Mouse (Mus musculus) induced T-regulatory cell, adult 2 months (primary cell): ENCODE measurements at regions not wholly inside any gene's neighbourhood (a gene's known extent, or its start where the extent isn't known, plus 50 kb on each side); places are given as distances from the start of the nearest gene placed in this dataset.
"Not testable (repeated sequence)": the region's sequence is repeated elsewhere in the genome, so short reads cannot be mapped to it uniquely, and the experiment has no call there.

ENCODE experiments used
- DNase-seq: peaks from one replicate; pipeline ENCODE4 v3.0.0-alpha.2; 2012; ENCODE audit warnings: low read depth

GRCm38 (mm10) chr13:102025547-102025946 lies 257.5 kb upstream of the Pik3r1 start:
- not testable (repeated sequence) for DNase-seq

- DNase-seq: no peak
Measured at GRCm38 (mm10) chr13:102031416-102031815, 263.4 kb upstream of the Pik3r1 start.

DNA sequence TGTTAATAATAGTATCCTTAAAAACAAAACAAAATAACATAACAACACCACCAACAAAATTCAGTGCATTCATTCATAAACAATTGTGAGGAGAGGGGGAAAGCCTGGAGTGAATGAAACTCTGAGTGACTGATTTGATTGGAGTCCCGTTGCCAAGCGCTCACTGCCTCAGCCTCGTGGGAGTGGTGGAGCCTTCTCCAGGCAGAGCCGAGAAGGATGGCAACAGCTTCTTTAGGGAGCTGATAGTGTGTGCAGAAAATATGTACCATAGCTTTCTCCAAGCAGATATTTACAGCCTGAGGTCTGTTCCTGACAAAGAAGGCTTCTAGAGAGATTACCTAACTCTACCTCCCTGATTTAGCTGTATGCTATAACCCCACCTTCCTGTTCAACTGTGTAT lies 266.5 kb upstream of the Pik3r1 start:
- DNase-seq: no peak

- no peak for DNase-seq
Measured at GRCm38 (mm10) chr13:102036001-102036400, 268.0 kb upstream of the Pik3r1 start.

DNA sequence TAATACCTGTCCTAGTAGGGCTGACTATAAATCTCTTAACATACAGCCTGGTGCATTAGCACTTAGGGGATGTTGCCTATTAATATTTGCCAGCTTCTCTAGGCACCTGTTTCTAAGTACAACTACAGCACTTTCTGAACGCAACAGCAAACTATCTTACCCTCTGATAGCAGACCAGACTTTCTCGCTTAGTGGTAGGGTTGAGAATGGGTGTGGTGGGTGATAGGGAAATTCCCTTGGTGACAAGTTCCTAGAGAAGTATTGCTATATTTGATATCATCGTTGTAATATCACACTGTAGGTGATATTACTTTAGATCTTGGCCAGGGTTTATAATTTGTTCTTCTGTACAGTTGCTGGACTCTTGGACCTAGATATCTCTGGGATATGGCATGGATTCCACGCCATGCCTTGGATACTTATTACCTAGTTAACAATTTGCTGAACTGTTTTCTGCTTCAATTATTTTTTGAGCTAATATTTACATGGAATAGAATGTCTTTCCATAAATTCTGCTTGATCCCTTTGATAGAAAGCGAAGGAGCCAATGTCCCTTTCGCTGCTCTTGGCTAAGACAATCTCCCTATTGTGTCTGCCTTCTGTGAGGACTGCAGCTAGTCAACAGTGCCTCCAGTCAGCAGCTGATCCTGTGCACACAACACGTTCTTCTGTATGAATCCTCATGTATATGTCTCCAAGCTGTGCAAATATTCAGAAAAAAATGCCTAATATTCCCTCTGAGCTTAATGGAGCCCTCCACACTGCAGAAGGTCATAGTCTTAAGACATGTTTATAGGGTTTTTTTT lies 269.0 kb upstream of the Pik3r1 start:
- DNase-seq: no peak

- DNase-seq: no peak
Measured at GRCm38 (mm10) chr13:102060213-102060612, 292.2 kb upstream of the Pik3r1 start.

DNA sequence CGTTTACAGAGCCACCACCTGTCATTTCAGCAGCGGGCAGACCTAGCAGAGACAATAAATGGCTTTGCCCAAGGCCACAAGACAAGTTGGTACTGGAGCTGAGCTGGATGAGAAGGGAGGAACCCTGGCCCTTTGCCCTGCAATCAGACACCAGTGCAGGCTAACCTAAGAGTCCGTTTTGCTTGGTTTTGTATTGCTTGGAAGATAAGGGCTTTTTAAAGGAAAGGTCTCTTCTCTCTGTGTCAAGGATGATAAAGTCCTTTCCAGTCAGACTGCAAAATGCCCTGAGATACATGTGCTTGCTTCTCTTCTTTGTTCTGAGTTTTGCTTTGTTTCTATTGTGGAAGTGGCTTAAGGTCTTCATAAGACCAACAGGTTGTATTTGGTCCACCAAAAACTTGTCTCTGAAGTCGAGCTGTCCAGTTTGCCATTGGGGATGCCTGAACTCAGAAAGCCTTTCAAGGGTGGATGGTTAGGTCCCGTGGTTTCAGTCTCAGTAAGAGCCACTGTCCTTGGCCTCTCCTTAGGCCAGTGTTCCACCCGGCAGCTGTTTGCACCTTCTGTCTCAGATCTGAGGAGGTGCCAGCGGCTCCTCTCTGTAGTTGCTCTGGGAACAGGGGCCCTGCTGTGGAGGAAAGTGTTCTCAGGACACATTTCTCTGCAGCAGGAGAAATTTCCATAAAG lies 296.7 kb upstream of the Pik3r1 start:
- DNase-seq: no peak

- DNase-seq: no peak
Measured at GRCm38 (mm10) chr13:102065274-102065640, 297.2 kb upstream of the Pik3r1 start.

DNA sequence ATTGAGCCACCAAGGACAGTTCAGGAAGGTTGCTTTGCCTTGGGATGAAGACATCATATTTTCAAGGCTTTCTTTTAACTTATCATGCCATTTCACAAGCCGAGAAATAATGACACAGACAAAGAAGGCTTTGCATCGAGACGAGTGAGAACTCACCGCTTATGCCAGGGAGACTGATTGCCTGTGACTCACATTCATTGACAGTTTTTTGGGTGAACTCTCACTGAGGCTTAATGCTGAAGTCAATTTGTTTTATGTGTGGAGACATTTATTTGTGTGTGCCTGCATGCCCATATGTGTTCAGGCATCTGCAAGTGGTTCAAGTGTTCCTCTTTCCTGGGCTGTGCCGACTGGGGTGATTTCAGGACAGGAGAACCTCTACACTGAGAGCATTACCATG lies 297.8 kb upstream of the Pik3r1 start:
- DNase-seq: no peak

GRCm38 (mm10) chr13:102070740-102071139 lies 302.7 kb upstream of the Pik3r1 start:
- no peak for DNase-seq

DNA sequence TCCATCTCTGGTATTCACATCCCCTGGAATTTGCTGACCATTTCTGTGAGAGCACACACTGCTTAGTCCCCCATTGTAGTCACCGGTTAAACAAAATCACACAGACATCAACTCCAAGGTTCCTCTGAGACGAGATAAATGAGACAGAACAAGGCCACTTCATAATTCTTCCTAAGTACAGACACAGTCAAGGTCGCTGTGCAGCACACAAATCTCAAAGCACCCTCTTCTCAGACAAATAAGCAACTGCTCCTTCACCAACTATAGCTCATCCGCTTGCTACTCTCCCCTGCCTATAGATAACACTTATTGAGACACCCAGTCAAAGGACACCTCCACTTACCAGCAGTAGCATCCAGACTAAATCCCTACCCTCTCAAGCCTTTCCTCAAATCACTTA lies 304.3 kb upstream of the Pik3r1 start:
- DNase-seq: no peak

DNA sequence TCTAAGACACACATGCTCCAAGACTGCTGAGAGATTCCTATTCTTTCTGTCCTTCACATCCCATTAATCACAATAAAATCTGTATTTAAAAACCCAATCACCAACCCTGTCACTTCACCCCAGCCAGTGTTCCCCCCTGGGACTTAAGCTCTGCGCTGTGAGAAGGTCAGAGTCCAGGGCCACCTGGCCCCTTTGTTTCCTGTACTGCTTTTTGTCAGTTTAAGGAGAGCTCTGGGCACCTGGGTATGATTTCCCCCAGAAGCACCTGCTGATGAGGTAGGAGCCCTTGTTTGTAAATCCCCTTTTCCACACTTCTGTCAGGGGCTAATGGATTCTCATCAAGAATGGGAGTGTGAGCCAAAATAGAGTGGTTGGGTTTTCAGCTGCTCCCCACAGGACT lies 319.7 kb upstream of the Pik3r1 start:
- DNase-seq: no peak

DNA sequence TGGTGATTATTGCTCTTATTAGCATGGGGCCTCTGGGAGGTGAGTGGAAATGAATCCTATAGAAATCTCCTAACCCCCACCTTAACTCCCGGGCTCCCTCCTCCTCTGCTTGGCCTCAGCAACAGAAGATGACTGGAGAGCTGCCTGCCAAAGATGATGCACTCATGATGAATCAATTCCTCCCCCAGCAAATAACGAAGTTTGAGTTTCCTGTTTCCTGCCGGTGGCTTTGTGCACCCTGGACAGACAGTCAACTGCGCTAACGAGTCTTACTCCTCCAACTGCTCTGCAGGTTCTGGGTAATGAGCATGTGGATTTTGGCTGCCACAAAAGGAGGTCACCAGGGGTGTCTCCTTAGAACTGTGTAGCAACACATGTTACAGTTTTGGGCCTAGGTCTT lies 321.5 kb upstream of the Pik3r1 start:
- peak; percentile 11 for DNase-seq

DNA sequence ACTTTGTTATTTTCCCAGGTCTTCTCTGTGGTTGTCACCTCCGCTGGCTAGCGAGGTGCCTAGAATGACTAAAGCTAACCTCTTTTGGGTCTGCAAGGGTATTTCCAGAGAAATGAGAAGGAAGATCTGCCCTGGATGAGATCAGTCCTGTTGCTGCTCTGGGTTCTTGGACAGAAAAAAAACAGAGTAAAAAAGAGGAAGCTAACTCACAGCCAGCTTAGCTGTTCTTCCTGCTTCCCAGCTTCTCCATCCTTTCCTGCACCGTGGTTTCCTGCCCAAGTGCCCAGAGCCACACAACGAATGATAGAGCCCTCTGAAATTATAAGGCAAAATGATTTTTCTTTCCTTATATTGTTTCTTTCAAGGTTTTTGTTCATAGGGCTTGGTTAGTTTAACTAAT lies 326.2 kb upstream of the Pik3r1 start:
- DNase-seq: no peak

- DNase-seq: no peak
Measured at GRCm38 (mm10) chr13:102103161-102103560, 335.1 kb upstream of the Pik3r1 start.

DNA sequence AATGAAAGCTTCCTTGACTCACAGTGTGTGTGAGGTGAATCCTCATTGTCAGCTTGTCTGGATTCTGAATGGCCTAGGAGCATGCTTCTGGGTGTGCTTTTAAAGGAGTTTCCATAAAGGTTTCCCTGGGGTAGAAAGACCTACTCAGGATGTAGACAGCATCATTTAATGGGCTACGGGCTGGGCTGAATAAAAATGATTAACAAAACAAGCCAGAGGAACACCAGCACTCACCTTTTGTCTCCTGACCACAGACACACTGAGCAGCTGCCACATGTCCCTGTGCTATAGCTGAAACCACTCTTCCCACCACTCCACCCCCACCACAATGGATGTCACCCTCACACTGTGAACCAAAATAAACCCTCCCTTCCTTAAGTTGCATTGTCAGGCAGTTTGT lies 338.2 kb upstream of the Pik3r1 start:
- DNase-seq: no peak

- no peak for DNase-seq
Measured at GRCm38 (mm10) chr13:102108204-102108603, 340.2 kb upstream of the Pik3r1 start.

DNA sequence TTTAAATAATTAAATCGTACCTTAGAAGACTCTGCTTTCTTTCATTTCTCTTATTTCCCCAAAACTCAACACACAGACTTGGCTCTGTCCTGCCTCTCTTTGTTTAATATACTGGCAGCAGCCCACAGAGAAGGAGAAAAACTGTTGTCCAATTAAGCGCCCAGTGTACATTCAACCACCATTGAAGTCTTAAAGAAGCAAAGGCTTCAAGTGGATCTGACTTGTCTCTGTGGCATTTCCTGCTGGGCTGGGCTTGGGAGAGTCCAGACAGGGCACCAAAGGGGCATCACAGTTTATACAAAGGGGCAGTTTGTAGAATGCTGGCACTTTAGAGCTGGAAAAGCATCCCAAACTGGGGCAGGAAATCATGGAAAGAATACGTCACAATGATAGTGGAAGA lies 340.9 kb upstream of the Pik3r1 start:
- DNase-seq: no peak

- DNase-seq: no peak
Measured at GRCm38 (mm10) chr13:102113941-102114340, 345.9 kb upstream of the Pik3r1 start.

DNA sequence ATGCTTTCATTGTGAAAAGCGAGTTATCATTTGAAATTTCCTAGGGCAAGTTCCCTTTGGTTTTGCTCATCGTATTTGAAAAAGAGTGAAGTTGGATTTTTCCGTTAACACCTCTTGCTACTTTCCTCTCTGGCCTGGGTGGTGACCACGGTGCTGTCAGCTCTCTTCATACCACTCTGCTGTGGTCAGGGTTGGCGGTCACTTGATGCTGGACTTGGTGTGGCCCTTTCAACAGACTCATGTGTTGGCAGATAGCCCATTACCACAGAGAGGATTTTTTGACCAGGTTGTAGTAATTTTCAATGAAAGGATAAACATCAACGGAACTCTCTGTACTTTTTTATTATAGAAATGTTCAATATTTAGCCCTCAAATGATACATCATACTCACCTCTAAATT lies 354.3 kb upstream of the Pik3r1 start:
- DNase-seq: no peak

DNA sequence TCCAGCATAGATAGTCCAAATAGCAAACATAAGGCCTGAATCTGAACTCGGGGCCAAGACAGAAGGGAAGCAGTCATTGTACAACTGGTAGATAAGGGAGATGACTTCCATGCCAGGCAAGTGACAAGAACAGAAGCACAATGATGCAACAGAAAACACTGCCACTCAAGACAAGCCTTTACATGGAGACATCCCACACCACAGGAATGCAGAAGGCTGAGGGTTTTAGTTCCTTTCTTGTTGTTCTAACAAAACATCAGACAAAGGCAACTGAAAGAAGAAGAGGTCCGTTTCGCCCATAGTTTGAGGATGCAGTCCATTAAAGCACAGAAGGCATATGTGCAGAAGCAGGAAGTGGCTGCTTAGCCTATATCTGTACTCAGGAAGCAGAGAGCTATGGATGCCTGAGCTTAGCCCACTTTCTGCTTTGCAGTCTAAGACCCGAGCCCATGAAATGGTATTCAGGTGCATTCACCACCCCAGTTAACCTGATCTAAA lies 360.0 kb upstream of the Pik3r1 start:
- DNase-seq: no peak

DNA sequence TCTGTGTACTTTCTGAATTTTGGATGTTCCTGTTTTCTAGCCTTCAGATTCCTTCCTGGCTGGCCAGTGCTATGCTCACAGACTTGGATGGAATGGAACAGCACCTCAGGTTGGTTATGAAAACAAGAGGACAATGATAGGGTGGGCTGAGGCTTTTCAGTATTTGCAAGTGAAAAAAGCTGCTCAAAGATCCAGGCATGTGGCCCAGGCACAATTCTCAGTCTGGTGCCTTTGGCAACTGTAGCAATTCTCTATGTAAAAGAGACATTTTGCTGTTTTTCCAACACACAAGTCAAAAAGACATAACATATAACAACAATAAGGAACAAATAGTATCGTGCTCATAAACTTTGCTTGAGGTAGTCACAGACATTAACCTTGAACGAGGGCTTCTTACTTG lies 363.4 kb upstream of the Pik3r1 start:
- DNase-seq: no peak

DNA sequence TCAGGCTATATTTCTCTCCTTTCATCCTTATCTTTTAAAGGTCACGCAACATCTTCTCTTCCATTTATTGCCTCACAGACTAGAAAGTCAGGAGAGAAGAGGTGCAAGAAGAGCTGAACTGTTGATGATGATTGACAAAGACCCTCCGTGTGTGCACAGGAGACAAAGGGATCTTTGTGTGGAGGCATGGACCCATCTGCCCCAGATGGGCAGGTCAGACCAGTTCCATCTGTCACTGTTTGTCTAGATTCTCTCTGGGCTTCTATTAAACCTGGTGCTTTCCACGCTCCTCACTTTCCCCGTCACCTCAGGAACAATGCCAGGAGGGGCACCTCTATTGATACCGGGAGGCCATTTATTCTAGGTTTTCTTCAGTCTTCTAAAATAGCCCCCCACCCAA lies 364.1 kb upstream of the Pik3r1 start:
- no peak for DNase-seq

DNA sequence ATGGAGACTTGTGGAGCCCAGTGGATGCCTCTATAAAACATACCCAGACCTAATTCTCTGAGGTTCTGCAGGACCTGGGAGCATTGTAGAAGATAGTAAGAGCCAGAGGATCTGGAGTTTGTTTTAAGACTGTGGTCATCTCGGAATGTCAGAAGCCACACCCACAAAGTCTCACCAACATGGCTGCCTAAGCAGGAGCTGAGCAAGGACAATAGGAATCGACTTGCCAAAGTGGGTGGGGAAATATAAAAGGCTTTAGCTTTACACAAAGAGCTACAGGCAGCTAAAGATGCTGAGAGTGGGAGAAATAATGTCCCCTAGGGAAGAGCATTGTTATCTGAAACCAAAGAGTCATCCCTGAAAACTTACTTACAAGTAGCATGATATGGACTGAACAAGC lies 364.7 kb upstream of the Pik3r1 start:
- no peak for DNase-seq
